Mouse (Mus musculus): ENCODE data around the gene Nsun6.

DNA sequence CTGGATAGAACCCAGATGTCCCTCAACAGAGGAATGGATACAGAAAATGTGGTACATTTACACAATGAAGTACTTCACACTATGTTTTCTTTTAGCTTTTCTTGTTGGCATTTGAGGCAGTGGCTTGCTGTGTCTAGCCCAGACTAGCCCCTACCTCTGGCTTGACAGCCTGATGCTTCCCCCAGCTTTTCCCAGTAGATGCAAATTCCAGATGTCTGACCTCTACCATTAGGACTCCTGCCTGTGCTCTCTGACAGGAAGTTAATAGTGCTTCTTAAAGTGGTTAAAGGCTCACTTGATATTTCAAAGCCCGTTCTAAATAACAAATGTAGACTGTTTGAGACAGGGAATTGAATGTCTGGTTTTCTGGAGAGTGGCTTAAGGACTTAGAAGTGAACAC is 8.9 kb upstream of the Nsun6 start:
- no peak for TF ChIP-seq CTCF (IDR thresholded peaks at IDR 0.05; ENCODE audit: extremely low read depth, insufficient read depth, insufficient read length, insufficient replicate concordance)
- TF ChIP-seq POLR2A (IDR thresholded peaks at IDR 0.05; ENCODE audit: low read depth, low read length): no peak

Measured in spleen, adult 2 months (tissue).